Mouse (Mus musculus) right cerebral cortex, adult 18-20 months (tissue): ENCODE results near the gene Col8a2.

Experiments used
- DNase-seq: peaks from one replicate; pipeline ENCODE4 v3.0.0; 2022; ENCODE audit warnings: mixed read lengths

The Col8a2 gene

GRCm38 (mm10) chr4:126301584-126302309 lies 15.2 kb downstream of the Col8a2 start:
- DNase-seq: no peak

GRCm38 (mm10) chr4:126303877-126304276 lies 17.3 kb downstream of the Col8a2 start:
- no peak for DNase-seq

GRCm38 (mm10) chr4:126305428-126305827 lies 18.8 kb downstream of the Col8a2 start:
- DNase-seq: no peak

GRCm38 (mm10) chr4:126306058-126306457 lies 19.5 kb downstream of the Col8a2 start:
- no peak for DNase-seq

- no peak for DNase-seq
Measured at GRCm38 (mm10) chr4:126306827-126307226, 20.2 kb downstream of the Col8a2 start.

GRCm38 (mm10) chr4:126309211-126309921 lies 22.8 kb downstream of the Col8a2 start:
- no peak for DNase-seq

GRCm38 (mm10) chr4:126309922-126310309 lies 23.3 kb downstream of the Col8a2 start:
- peak; percentile 76 for DNase-seq

GRCm38 (mm10) chr4:126310344-126310743 lies 23.8 kb downstream of the Col8a2 start:
- no peak for DNase-seq

GRCm38 (mm10) chr4:126311566-126312200 lies 25.1 kb downstream of the Col8a2 start:
- no peak for DNase-seq

- DNase-seq: no peak
Measured at GRCm38 (mm10) chr4:126313202-126313601, 26.6 kb downstream of the Col8a2 start.

- DNase-seq: no peak
Measured at GRCm38 (mm10) chr4:126314393-126314792, 27.8 kb downstream of the Col8a2 start.

GRCm38 (mm10) chr4:126315931-126316330 lies 29.3 kb downstream of the Col8a2 start:
- DNase-seq: peak; percentile 39

- DNase-seq: no peak
Measured at GRCm38 (mm10) chr4:126316443-126317040, 29.9 kb downstream of the Col8a2 start.

- DNase-seq: no peak
Measured at GRCm38 (mm10) chr4:126319806-126320205, 33.2 kb downstream of the Col8a2 start.

GRCm38 (mm10) chr4:126321111-126321853 lies 34.7 kb downstream of the Col8a2 start, which contains the start of gene Adprhl2:
Gene Adprhl2 (minus strand): TSS chr4:126321703.
- DNase-seq: peak; percentile 97

- no peak for DNase-seq
Measured at GRCm38 (mm10) chr4:126321854-126322511, 35.4 kb downstream of the Col8a2 start.

GRCm38 (mm10) chr4:126322646-126323045 lies 36.1 kb downstream of the Col8a2 start:
- DNase-seq: no peak

GRCm38 (mm10) chr4:126324861-126325260 lies 38.3 kb downstream of the Col8a2 start:
- DNase-seq: no peak

- DNase-seq: no peak
Measured at GRCm38 (mm10) chr4:126325281-126325861, 38.8 kb downstream of the Col8a2 start, which contains the start of gene Tekt2. Gene Tekt2 (minus strand): TSS chr4:126325688.

- DNase-seq: no peak
Measured at GRCm38 (mm10) chr4:126326036-126326435, 39.4 kb downstream of the Col8a2 start.

- DNase-seq: no peak
Measured at GRCm38 (mm10) chr4:126330295-126330694, 43.7 kb downstream of the Col8a2 start.

- DNase-seq: no peak
Measured at GRCm38 (mm10) chr4:126331751-126332150, 45.2 kb downstream of the Col8a2 start.
